Mouse (Mus musculus): Measurements from ENCODE around the gene 2410015M20Rik. TPM values are rescaled to one million over a fixed set of nuclear protein-coding genes. Genes with fewer than 3 reads are reported as not detected.

The 2410015M20Rik gene
- polyA plus RNA-seq, 1 experiment from 2014 or later, result 179 TPM

DNA sequence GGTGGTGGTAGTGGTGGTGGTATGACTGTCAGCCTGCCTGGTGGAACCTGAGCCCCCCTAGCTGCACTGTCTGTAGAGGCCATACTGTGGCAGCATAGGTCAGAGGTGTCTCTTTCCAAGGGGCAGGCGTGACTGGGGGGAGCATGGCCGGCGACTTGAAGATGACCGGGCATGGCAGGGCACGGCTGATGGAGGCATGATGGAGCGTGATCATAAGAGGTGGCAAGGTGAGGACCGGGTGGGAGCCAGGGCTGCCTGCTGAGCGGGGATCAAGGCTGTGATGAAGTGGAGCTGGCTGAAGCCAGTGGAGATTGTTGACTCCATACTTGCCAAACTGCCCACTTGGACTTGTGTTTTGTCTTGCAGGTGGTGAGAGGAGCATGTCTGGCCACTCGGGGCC is 4.1 kb downstream of the 2410015M20Rik start:
- H3K27ac ChIP-seq (ENCODE audit: low read length), result no peak overlapping the region
- no peak for ATAC-seq
- 87% methylated on average over 9 of the region's 9 CpGs for WGBS
- peaks cover 16% of the 10 kb centered on the region for H3K4me1 ChIP-seq (replicated peaks; ENCODE audit: control insufficient read depth, insufficient read depth, low read length)
- no peak overlapping the region for H3K9ac ChIP-seq (replicated peaks; ENCODE audit: low read depth, low read length)
- H3K4me3 ChIP-seq (replicated peaks; ENCODE audit: low read length), result no peak overlapping the region
- no peak overlapping the region for H3K4me2 ChIP-seq (ENCODE audit: low read length)
- no peaks in the 10 kb centered on the region for H3K27me3 ChIP-seq (replicated peaks; ENCODE audit: control insufficient read depth, insufficient read depth, low read length)
- H3K36me3 ChIP-seq (ENCODE audit: control insufficient read depth, insufficient read depth), result peaks cover 61% of the 10 kb centered on the region
- H3K9me3 ChIP-seq (ENCODE audit: control insufficient read depth, low read length), result no peaks in the 10 kb centered on the region

- ATAC-seq, result no peak
- peaks cover 11% of the 10 kb centered on the region for H3K4me1 ChIP-seq (replicated peaks; ENCODE audit: control insufficient read depth, insufficient read depth, low read length)
- H3K9me3 ChIP-seq (ENCODE audit: control insufficient read depth, low read length), result no peaks in the 10 kb centered on the region
- WGBS, result 92% methylated on average over 3 of the region's 3 CpGs
- no peaks in the 10 kb centered on the region for H3K27me3 ChIP-seq (replicated peaks; ENCODE audit: control insufficient read depth, insufficient read depth, low read length)
- H3K27ac ChIP-seq (ENCODE audit: low read length), result no peak overlapping the region
- H3K9ac ChIP-seq (replicated peaks; ENCODE audit: low read depth, low read length), result no peak overlapping the region
- no peak overlapping the region for H3K4me2 ChIP-seq (ENCODE audit: low read length)
- no peak overlapping the region for H3K4me3 ChIP-seq (replicated peaks; ENCODE audit: low read length)
- H3K36me3 ChIP-seq (ENCODE audit: control insufficient read depth, insufficient read depth), result peaks cover 69% of the 10 kb centered on the region
These were observed 5.1 kb downstream of the 2410015M20Rik start for GRCm38 (mm10) chr17:56604422-56604821.

DNA sequence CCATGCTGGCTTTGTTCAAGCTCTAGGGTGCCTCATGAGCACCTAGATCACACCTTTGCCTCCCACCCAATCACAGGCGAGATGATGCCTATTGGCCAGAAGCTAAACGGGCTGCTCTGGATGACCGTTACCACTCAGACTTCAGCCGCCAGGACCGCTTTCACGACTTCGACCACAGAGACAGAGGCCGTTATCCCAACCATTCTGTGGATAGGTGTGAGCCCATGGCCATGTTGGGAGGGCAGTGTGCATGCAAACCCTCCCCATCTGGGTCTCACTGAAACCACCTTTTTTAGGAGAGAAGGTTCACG is 5.5 kb downstream of the 2410015M20Rik start:
- no peak for ATAC-seq
- WGBS, result 90% methylated on average over 9 of the region's 9 CpGs

GRCm38 (mm10) chr17:56603186-56604069 is 6.1 kb downstream of the 2410015M20Rik start:
- Histone ChIP-seq H3K9me3 (ENCODE audit: control insufficient read depth, low read length) (no peaks in the 10 kb centered on the region), H3K4me1 (replicated peaks; ENCODE audit: control insufficient read depth, insufficient read depth, low read length) (peaks cover 5% of the 10 kb centered on the region), H3K27ac (ENCODE audit: low read length) (no peak overlapping the region), H3K4me3 (replicated peaks; ENCODE audit: low read length) (no peak overlapping the region), H3K9ac (replicated peaks; ENCODE audit: low read depth, low read length) (no peak overlapping the region), H3K36me3 (ENCODE audit: control insufficient read depth, insufficient read depth) (peaks cover 69% of the 10 kb centered on the region), H3K4me2 (ENCODE audit: low read length) (no peak overlapping the region), H3K27me3 (replicated peaks; ENCODE audit: control insufficient read depth, insufficient read depth, low read length) (no peaks in the 10 kb centered on the region)
- no peak for ATAC-seq
- WGBS, result 94% methylated on average over 28 of the region's 28 CpGs

More for the DNA sequence above, 5.5 kb downstream of the 2410015M20Rik start:
- Histone ChIP-seq H3K36me3 (ENCODE audit: control insufficient read depth, insufficient read depth) (peaks cover 69% of the 10 kb centered on the region), H3K27ac (ENCODE audit: low read length) (no peak overlapping the region), H3K4me2 (ENCODE audit: low read length) (no peak overlapping the region), H3K9me3 (ENCODE audit: control insufficient read depth, low read length) (no peaks in the 10 kb centered on the region), H3K9ac (replicated peaks; ENCODE audit: low read depth, low read length) (no peak overlapping the region), H3K4me1 (replicated peaks; ENCODE audit: control insufficient read depth, insufficient read depth, low read length) (peaks cover 11% of the 10 kb centered on the region), H3K27me3 (replicated peaks; ENCODE audit: control insufficient read depth, insufficient read depth, low read length) (no peaks in the 10 kb centered on the region), H3K4me3 (replicated peaks; ENCODE audit: low read length) (no peak overlapping the region)

- Histone ChIP-seq H3K4me2 (ENCODE audit: low read length) (no peak overlapping the region), H3K9me3 (ENCODE audit: control insufficient read depth, low read length) (no peaks in the 10 kb centered on the region), H3K4me3 (replicated peaks; ENCODE audit: low read length) (no peak overlapping the region), H3K36me3 (ENCODE audit: control insufficient read depth, insufficient read depth) (peaks cover 55% of the 10 kb centered on the region), H3K27me3 (replicated peaks; ENCODE audit: control insufficient read depth, insufficient read depth, low read length) (no peaks in the 10 kb centered on the region), H3K4me1 (replicated peaks; ENCODE audit: control insufficient read depth, insufficient read depth, low read length) (peaks cover 3% of the 10 kb centered on the region; the same call in 1 of the 2 replicates), H3K27ac (ENCODE audit: low read length) (no peak overlapping the region), H3K9ac (replicated peaks; ENCODE audit: low read depth, low read length) (no peak overlapping the region)
- ATAC-seq, result no peak
- WGBS, result 85% methylated on average over 8 of the region's 8 CpGs
These were observed 15.9 kb downstream of the 2410015M20Rik start for GRCm38 (mm10) chr17:56593527-56594271.

- H3K4me3 ChIP-seq (replicated peaks; ENCODE audit: low read length), result no peak overlapping the region
- no peak overlapping the region for H3K27ac ChIP-seq (ENCODE audit: low read length)
- H3K9ac ChIP-seq (replicated peaks; ENCODE audit: low read depth, low read length), result no peak overlapping the region
- H3K4me2 ChIP-seq (ENCODE audit: low read length), result no peak overlapping the region
- peaks cover 9% of the 10 kb centered on the region for H3K4me1 ChIP-seq (replicated peaks; ENCODE audit: control insufficient read depth, insufficient read depth, low read length)
- H3K9me3 ChIP-seq (ENCODE audit: control insufficient read depth, low read length), result no peaks in the 10 kb centered on the region
- H3K27me3 ChIP-seq (replicated peaks; ENCODE audit: control insufficient read depth, insufficient read depth, low read length), result no peaks in the 10 kb centered on the region
- peaks cover 52% of the 10 kb centered on the region for H3K36me3 ChIP-seq (ENCODE audit: control insufficient read depth, insufficient read depth)
- ATAC-seq, result no peak
These were observed 17.0 kb downstream of the 2410015M20Rik start for GRCm38 (mm10) chr17:56592553-56592952.

- 95% methylated on average over 4 of the region's 4 CpGs for WGBS
- ATAC-seq, result no peak
- Histone ChIP-seq H3K9ac (replicated peaks; ENCODE audit: low read depth, low read length) (no peak overlapping the region), H3K9me3 (ENCODE audit: control insufficient read depth, low read length) (no peaks in the 10 kb centered on the region), H3K27me3 (replicated peaks; ENCODE audit: control insufficient read depth, insufficient read depth, low read length) (no peaks in the 10 kb centered on the region), H3K4me1 (replicated peaks; ENCODE audit: control insufficient read depth, insufficient read depth, low read length) (peaks cover 28% of the 10 kb centered on the region), H3K4me3 (replicated peaks; ENCODE audit: low read length) (no peak overlapping the region), H3K36me3 (ENCODE audit: control insufficient read depth, insufficient read depth) (peaks cover 19% of the 10 kb centered on the region), H3K27ac (ENCODE audit: low read length) (no peak overlapping the region), H3K4me2 (ENCODE audit: low read length) (no peak overlapping the region)
These were observed 20.6 kb downstream of the 2410015M20Rik start for GRCm38 (mm10) chr17:56588921-56589320.

DNA sequence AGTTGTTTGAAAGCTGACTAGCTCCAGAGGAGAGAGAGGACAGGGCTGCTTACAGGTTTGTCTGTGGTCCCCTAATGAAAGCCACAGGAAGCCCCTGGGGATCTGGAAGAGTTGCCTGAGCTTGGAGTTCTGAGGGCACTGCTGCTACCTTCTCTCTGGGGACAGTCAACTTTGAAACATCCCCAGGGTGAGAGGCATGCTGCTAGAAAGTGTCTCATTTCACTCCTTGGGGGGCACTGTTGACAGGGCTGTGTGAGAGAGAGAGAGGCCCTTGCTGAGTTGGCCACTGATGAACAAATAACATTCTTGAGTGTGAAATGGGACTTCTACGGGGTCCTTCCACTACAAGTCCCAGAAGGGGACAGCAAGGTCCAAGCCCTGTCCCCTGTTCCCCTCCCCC is 21.8 kb downstream of the 2410015M20Rik start:
- Histone ChIP-seq H3K27ac (ENCODE audit: low read length) (no peak overlapping the region), H3K4me2 (ENCODE audit: low read length) (no peak overlapping the region), H3K4me1 (replicated peaks; ENCODE audit: control insufficient read depth, insufficient read depth, low read length) (peaks cover 37% of the 10 kb centered on the region), H3K36me3 (ENCODE audit: control insufficient read depth, insufficient read depth) (peaks cover 15% of the 10 kb centered on the region), H3K9me3 (ENCODE audit: control insufficient read depth, low read length) (no peaks in the 10 kb centered on the region), H3K9ac (replicated peaks; ENCODE audit: low read depth, low read length) (no peak overlapping the region), H3K27me3 (replicated peaks; ENCODE audit: control insufficient read depth, insufficient read depth, low read length) (no peaks in the 10 kb centered on the region), H3K4me3 (replicated peaks; ENCODE audit: low read length) (no peak overlapping the region)
- WGBS, result 85% methylated on average over 1 of the region's 1 CpGs
- no peak for ATAC-seq

GRCm38 (mm10) chr17:56585171-56585821 is 24.3 kb downstream of the 2410015M20Rik start:
- ATAC-seq, result peak; percentile 9
- under 1% methylated on average over 61 of the region's 61 CpGs for WGBS
- H3K27me3 ChIP-seq (replicated peaks; ENCODE audit: control insufficient read depth, insufficient read depth, low read length), result no peaks in the 10 kb centered on the region
- H3K9ac ChIP-seq (replicated peaks; ENCODE audit: low read depth, low read length), result peak overlapping the region; percentile 85
- peaks cover 18% of the 10 kb centered on the region for H3K36me3 ChIP-seq (ENCODE audit: control insufficient read depth, insufficient read depth)
- peak overlapping the region; percentile 87 for H3K4me3 ChIP-seq (replicated peaks; ENCODE audit: low read length)
- H3K4me2 ChIP-seq (ENCODE audit: low read length), result peak overlapping the region; percentile 98
- no peaks in the 10 kb centered on the region for H3K9me3 ChIP-seq (ENCODE audit: control insufficient read depth, low read length)
- peaks cover 53% of the 10 kb centered on the region for H3K4me1 ChIP-seq (replicated peaks; ENCODE audit: control insufficient read depth, insufficient read depth, low read length)
- H3K27ac ChIP-seq (ENCODE audit: low read length), result peak overlapping the region; percentile 95

Measured in forebrain, embryonic 16.5 days (tissue).